Mouse (Mus musculus): ENCODE measurements around the gene Tmem60. TPM values are rescaled to one million over a fixed set of nuclear protein-coding genes. Genes with fewer than 3 reads are reported as not detected.

Tmem60 gene
- polyA plus RNA-seq (2014; fragmentation: Nextera tagmentation; extraction: Ambion mirVana) = 58.5 and 59.0 TPM in 2 replicates

DNA sequence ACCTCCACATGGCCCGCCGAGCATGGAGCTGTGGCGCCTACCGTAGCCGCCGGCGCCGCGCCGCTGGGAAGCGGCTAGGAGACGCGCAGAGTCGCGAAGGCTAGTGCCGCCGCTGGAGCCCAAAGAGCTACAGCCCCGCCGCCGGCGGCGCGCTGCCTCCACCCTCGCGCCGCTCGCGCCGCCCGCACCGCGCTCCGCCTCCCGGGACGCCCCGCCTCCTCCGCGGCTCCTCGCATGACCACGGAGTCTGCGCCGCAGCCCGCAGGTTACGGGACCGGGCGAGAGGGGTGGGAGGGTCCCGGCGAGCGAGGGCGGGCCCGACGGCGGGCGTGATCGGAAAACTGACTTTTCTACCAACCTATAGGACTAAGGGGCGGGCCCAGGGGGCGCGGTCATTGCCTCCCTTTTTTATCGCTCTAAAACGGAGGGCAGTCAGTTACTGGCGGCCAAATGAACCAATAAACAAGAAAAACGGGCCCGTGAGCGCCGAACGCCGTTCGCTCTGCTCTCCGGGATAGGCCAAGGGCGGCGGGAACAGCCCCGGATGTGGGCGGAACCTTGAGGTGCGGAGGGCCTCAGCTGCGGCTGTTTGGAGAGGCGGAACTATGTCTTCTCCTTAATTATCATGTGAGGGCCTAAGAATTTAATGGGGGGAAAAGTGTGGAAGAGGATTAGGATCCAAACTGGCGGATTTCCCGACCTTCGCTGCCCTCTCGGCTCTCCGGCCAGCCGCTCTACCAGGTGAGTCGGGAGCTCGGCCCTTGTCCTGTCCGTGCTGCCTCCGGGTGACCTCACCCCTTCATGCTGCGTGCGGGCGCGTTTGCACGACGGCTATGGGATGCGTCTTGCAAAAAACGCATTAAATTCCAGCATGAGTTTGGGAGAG lies at the start of gene Tmem60, which contains the start of gene Phtf2:
Tmem60 (plus strand) TSS at position 277 of the 886 bp plus-strand sequence.
Phtf2 (minus strand) TSS at position 210 of the 886 bp plus-strand sequence.
- Histone ChIP-seq H3K27me3 (ENCODE audit: control insufficient read depth, insufficient read depth, low read length) (no peaks in the 10 kb centered on the region), H3K36me3 (ENCODE audit: control insufficient read depth, insufficient read depth, low read length) (no peaks in the 10 kb centered on the region), H3K9ac (ENCODE audit: low read depth, low read length) (peak within 1 kb of the TSS; percentile 84), H3K4me3 (ENCODE audit: low read depth, low read length) (peak within 1 kb of the TSS; percentile 85), H3K4me1 (replicated peaks; ENCODE audit: control insufficient read depth, insufficient read depth, low read length) (no peaks in the 10 kb centered on the region), H3K9me3 (ENCODE audit: control insufficient read depth, low read length) (no peaks in the 10 kb centered on the region), H3K27ac (ENCODE audit: low read depth, low read length) (peak within 1 kb of the TSS; percentile 96), H3K4me2 (replicated peaks; ENCODE audit: low read depth, low read length) (peak within 1 kb of the TSS; percentile 67)
- DNase-seq (ENCODE audit: low spot score) (peak; percentile 98), ATAC-seq (ENCODE audit: low FRiP score) (peak; percentile 99)
- under 1% methylated on average over 78 of the region's 94 CpGs for WGBS

DNA sequence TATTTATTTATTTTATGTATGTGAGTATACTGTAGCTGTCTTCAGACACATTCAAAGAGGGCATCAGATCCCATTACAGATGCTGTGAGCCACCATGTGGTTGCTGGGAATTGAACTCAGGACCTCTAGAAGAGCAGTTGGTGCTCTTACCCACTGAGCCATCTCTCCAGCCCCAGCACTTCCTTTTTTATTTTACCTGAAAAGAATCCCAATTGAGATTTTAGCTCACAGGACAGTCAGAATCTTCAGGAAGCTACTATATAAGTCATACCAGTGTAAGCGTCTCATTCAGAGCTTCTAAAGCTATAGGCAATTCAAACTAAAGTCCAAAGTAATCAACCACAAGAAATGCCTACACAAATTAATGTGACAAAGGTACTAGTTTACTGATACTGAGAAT lies 47.6 kb upstream of the Tmem60 start:
- Histone ChIP-seq H3K36me3 (ENCODE audit: control insufficient read depth, insufficient read depth, low read length) (no peaks in the 10 kb centered on the region), H3K9ac (ENCODE audit: low read depth, low read length) (no peak overlapping the region), H3K27ac (ENCODE audit: low read depth, low read length) (no peak overlapping the region), H3K4me1 (replicated peaks; ENCODE audit: control insufficient read depth, insufficient read depth, low read length) (no peaks in the 10 kb centered on the region), H3K4me3 (ENCODE audit: low read depth, low read length) (no peak overlapping the region), H3K27me3 (ENCODE audit: control insufficient read depth, insufficient read depth, low read length) (no peaks in the 10 kb centered on the region), H3K9me3 (ENCODE audit: control insufficient read depth, low read length) (no peaks in the 10 kb centered on the region), H3K4me2 (replicated peaks; ENCODE audit: low read depth, low read length) (no peak overlapping the region)
- DNase-seq (ENCODE audit: low spot score) (no peak), ATAC-seq (ENCODE audit: low FRiP score) (no peak)
- 93% methylated on average over 1 of the region's 1 CpGs for WGBS

DNA sequence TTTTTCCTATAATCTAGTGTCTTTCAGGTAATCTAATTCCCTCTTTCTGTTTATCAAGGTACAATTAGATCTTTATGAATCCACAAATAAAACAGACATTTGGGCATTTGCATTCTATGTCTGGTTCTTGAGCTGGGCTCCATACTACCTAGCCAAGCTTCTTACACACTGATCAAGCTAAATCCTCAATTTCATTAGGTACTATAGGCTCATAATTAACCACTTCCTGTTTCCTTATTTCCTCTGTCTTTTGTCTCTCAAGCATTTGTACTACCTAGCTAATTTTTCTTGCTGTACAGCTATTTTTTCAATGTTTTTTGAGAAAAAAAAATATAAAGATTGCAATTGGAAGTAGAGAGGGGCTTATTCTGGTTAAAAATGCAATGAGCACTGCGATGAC lies 44.9 kb upstream of the Tmem60 start:
- H3K4me3 ChIP-seq (ENCODE audit: low read depth, low read length) = no peak overlapping the region
- no peaks in the 10 kb centered on the region for H3K27me3 ChIP-seq (ENCODE audit: control insufficient read depth, insufficient read depth, low read length)
- no peaks in the 10 kb centered on the region for H3K9me3 ChIP-seq (ENCODE audit: control insufficient read depth, low read length)
- no peak overlapping the region for H3K4me2 ChIP-seq (replicated peaks; ENCODE audit: low read depth, low read length)
- no peaks in the 10 kb centered on the region for H3K4me1 ChIP-seq (replicated peaks; ENCODE audit: control insufficient read depth, insufficient read depth, low read length)
- H3K9ac ChIP-seq (ENCODE audit: low read depth, low read length) = no peak overlapping the region
- WGBS = 98% methylated on average over 1 of the region's 1 CpGs
- H3K36me3 ChIP-seq (ENCODE audit: control insufficient read depth, insufficient read depth, low read length) = no peaks in the 10 kb centered on the region
- DNase-seq (ENCODE audit: low spot score) (no peak), ATAC-seq (ENCODE audit: low FRiP score) (no peak)
- H3K27ac ChIP-seq (ENCODE audit: low read depth, low read length) = no peak overlapping the region

DNA sequence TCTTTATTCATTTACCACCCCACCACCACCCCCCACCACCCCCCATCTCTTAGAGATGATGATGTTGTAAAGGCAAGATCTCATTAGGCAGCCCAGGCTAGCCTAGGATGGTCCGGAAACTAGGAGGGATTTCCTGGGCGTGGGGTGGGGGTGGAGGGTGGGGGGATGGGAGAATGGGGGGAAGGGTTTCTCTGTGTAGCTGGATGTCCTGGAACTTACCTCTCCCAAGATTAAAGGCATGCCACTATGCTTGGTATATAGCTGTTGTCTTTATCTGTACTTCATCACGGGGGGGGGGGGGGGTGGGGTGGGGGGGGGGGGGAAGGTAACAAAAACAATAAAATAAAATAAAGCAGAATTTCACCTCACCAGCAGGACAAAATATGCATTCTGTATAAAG lies 38.6 kb upstream of the Tmem60 start:
- Histone ChIP-seq H3K36me3 (ENCODE audit: control insufficient read depth, insufficient read depth, low read length) (no peaks in the 10 kb centered on the region), H3K27me3 (ENCODE audit: control insufficient read depth, insufficient read depth, low read length) (no peaks in the 10 kb centered on the region), H3K4me1 (replicated peaks; ENCODE audit: control insufficient read depth, insufficient read depth, low read length) (no peaks in the 10 kb centered on the region), H3K9ac (ENCODE audit: low read depth, low read length) (no peak overlapping the region), H3K9me3 (ENCODE audit: control insufficient read depth, low read length) (no peaks in the 10 kb centered on the region), H3K4me3 (ENCODE audit: low read depth, low read length) (no peak overlapping the region), H3K27ac (ENCODE audit: low read depth, low read length) (no peak overlapping the region), H3K4me2 (replicated peaks; ENCODE audit: low read depth, low read length) (no peak overlapping the region)
- ATAC-seq (ENCODE audit: low FRiP score) (no peak), DNase-seq (ENCODE audit: low spot score) (no peak)
- 80% methylated on average over 1 of the region's 3 CpGs for WGBS

DNA sequence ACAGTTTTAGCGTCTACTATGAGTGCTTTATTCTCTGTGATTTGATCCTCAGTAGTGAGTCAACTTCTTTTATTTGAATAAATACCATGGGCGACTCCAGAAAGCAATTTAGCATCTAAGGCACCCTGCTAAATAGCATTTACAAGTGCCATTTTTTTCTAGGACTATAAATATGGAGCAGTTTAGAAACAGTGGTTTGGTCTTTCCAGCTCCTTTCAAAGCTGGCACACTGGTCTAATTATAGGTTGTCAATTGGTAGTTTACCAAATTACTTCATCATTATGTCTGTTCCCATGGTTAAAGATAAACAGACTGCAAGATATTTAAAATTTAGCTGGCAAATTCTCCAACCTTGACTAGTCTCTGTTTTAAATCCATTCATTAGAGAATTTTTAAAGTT lies 38.2 kb upstream of the Tmem60 start:
- no peak for DNase-seq (ENCODE audit: low spot score)
- Histone ChIP-seq H3K27ac (ENCODE audit: low read depth, low read length) (no peak overlapping the region), H3K9me3 (ENCODE audit: control insufficient read depth, low read length) (no peaks in the 10 kb centered on the region), H3K4me1 (replicated peaks; ENCODE audit: control insufficient read depth, insufficient read depth, low read length) (no peaks in the 10 kb centered on the region), H3K9ac (ENCODE audit: low read depth, low read length) (no peak overlapping the region), H3K4me3 (ENCODE audit: low read depth, low read length) (no peak overlapping the region), H3K36me3 (ENCODE audit: control insufficient read depth, insufficient read depth, low read length) (no peaks in the 10 kb centered on the region), H3K4me2 (replicated peaks; ENCODE audit: low read depth, low read length) (no peak overlapping the region), H3K27me3 (ENCODE audit: control insufficient read depth, insufficient read depth, low read length) (no peaks in the 10 kb centered on the region)
- 96% methylated on average over 2 of the region's 2 CpGs for WGBS
- no peak for ATAC-seq (ENCODE audit: low FRiP score)

DNA sequence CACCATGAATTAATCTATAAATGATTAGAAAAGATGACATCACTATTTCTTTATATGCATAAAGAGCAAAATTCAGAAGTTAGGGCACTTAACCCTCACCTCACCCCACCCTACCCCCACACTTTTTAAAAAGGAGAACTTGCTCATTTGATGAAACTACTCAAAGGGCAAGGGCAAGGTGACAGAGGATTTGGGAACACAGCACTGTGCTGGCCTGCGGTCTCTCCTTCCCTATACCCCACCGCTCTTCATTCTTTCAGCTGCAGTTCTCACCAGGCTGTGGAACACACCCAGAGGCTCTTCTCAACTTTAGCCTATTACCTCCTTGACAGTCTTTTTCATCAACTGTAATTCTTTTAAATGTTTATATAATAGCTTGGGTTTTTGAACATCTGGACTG lies 35.0 kb upstream of the Tmem60 start:
- Histone ChIP-seq H3K9me3 (ENCODE audit: control insufficient read depth, low read length) (no peaks in the 10 kb centered on the region), H3K27me3 (ENCODE audit: control insufficient read depth, insufficient read depth, low read length) (no peaks in the 10 kb centered on the region), H3K36me3 (ENCODE audit: control insufficient read depth, insufficient read depth, low read length) (no peaks in the 10 kb centered on the region), H3K4me1 (replicated peaks; ENCODE audit: control insufficient read depth, insufficient read depth, low read length) (no peaks in the 10 kb centered on the region), H3K4me2 (replicated peaks; ENCODE audit: low read depth, low read length) (no peak overlapping the region), H3K9ac (ENCODE audit: low read depth, low read length) (no peak overlapping the region), H3K4me3 (ENCODE audit: low read depth, low read length) (no peak overlapping the region), H3K27ac (ENCODE audit: low read depth, low read length) (no peak overlapping the region)
- DNase-seq (ENCODE audit: low spot score) = no peak
- ATAC-seq (ENCODE audit: low FRiP score) = no peak
- WGBS = 94% methylated on average over 2 of the region's 2 CpGs

DNA sequence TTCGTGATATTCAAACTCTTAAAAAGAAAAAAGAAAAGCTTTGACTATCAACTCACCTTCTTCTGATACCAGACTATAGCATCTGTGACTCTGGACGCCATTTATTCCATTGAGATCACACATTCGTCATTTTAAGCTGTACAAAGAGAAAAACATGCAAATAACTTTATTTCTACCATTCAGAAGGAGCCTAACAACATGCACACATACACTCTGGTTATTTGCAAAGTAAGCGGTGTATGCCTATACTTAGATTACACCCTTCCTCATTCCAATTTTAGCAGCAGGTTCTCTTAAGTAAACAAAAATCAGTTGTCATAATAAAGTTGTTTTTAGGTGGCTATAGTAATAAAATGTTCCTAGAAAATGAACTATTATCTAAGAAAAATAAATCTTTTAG lies 26.9 kb upstream of the Tmem60 start:
- ATAC-seq (ENCODE audit: low FRiP score) (no peak), DNase-seq (ENCODE audit: low spot score) (no peak)
- H3K36me3 ChIP-seq (ENCODE audit: control insufficient read depth, insufficient read depth, low read length) = no peaks in the 10 kb centered on the region
- no peaks in the 10 kb centered on the region for H3K4me1 ChIP-seq (replicated peaks; ENCODE audit: control insufficient read depth, insufficient read depth, low read length)
- no peak overlapping the region for H3K4me2 ChIP-seq (replicated peaks; ENCODE audit: low read depth, low read length)
- no peak overlapping the region for H3K9ac ChIP-seq (ENCODE audit: low read depth, low read length)
- no peak overlapping the region for H3K27ac ChIP-seq (ENCODE audit: low read depth, low read length)
- H3K9me3 ChIP-seq (ENCODE audit: control insufficient read depth, low read length) = no peaks in the 10 kb centered on the region
- no peak overlapping the region for H3K4me3 ChIP-seq (ENCODE audit: low read depth, low read length)
- 90% methylated on average over 4 of the region's 4 CpGs for WGBS
- H3K27me3 ChIP-seq (ENCODE audit: control insufficient read depth, insufficient read depth, low read length) = no peaks in the 10 kb centered on the region

DNA sequence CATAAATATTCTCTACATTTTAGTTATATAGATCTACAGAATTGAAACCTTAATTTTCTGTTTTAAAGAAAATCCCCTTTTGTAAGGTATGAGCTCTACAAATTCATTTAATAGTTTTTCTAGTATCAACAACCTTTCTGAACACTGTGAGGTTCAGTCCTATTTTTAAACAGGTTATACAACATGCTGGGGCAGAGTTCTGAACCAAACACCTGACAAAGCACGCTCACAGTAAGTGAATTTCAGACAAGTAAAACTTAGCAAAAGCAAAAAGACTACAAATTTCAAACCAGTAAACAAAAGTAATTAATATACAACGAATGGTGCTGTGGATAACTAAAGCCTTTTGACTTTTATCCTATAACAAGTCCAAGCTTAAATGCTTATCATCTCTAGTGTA lies 23.6 kb upstream of the Tmem60 start:
- WGBS = 95% methylated on average over 2 of the region's 2 CpGs
- no peak overlapping the region for H3K9ac ChIP-seq (ENCODE audit: low read depth, low read length)
- no peak for ATAC-seq (ENCODE audit: low FRiP score)
- H3K4me2 ChIP-seq (replicated peaks; ENCODE audit: low read depth, low read length) = no peak overlapping the region
- H3K36me3 ChIP-seq (ENCODE audit: control insufficient read depth, insufficient read depth, low read length) = no peaks in the 10 kb centered on the region
- H3K27me3 ChIP-seq (ENCODE audit: control insufficient read depth, insufficient read depth, low read length) = no peaks in the 10 kb centered on the region
- no peak overlapping the region for H3K4me3 ChIP-seq (ENCODE audit: low read depth, low read length)
- H3K27ac ChIP-seq (ENCODE audit: low read depth, low read length) = no peak overlapping the region
- DNase-seq (ENCODE audit: low spot score) = no peak
- H3K9me3 ChIP-seq (ENCODE audit: control insufficient read depth, low read length) = no peaks in the 10 kb centered on the region
- H3K4me1 ChIP-seq (replicated peaks; ENCODE audit: control insufficient read depth, insufficient read depth, low read length) = no peaks in the 10 kb centered on the region

DNA sequence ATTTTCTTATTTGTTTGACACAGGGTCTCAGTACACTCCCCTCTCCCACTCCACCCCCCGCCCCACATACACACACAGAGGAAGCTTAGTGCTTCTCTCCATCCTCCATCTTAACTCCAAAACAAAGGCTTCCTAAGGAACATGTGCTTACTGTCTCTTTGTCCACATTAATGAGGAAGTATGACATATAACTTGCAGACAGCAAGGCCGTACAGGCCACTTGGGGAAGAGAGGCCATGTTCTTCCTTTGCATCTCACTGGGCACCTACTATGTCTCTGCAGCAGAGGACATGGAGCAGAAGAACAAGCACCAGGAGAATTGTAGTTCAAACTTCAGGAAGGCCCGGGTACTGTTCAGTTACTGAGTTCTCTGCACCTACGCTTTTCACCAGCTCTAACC lies 21.4 kb upstream of the Tmem60 start:
- ATAC-seq (ENCODE audit: low FRiP score) (no peak), DNase-seq (ENCODE audit: low spot score) (no peak)
- Histone ChIP-seq H3K27me3 (ENCODE audit: control insufficient read depth, insufficient read depth, low read length) (no peaks in the 10 kb centered on the region), H3K4me1 (replicated peaks; ENCODE audit: control insufficient read depth, insufficient read depth, low read length) (no peaks in the 10 kb centered on the region), H3K36me3 (ENCODE audit: control insufficient read depth, insufficient read depth, low read length) (no peaks in the 10 kb centered on the region), H3K27ac (ENCODE audit: low read depth, low read length) (no peak overlapping the region), H3K9me3 (ENCODE audit: control insufficient read depth, low read length) (no peaks in the 10 kb centered on the region), H3K4me2 (replicated peaks; ENCODE audit: low read depth, low read length) (no peak overlapping the region), H3K9ac (ENCODE audit: low read depth, low read length) (no peak overlapping the region), H3K4me3 (ENCODE audit: low read depth, low read length) (no peak overlapping the region)
- whole genome bisulfite sequencing = 95% methylated on average over 4 of the region's 4 CpGs
